Mouse (Mus musculus): ENCODE results near the gene Rexo1.

- TF ChIP-seq POLR2A (IDR thresholded peaks at IDR 0.05; ENCODE audit: borderline replicate concordance, extremely low read depth, low read depth, low read length) (no peak), CTCF (IDR thresholded peaks at IDR 0.05; ENCODE audit: insufficient read depth, low read length) (peak; percentile 71)
Observed at GRCm38 (mm10) chr10:80578131-80578750, 16.9 kb upstream of the Rexo1 start.

Measured in lung, adult 2 months (tissue).